Mouse (Mus musculus) MEL (cell line): Measurements from ENCODE around the gene Daam1. TPM values are rescaled to one million over a fixed set of nuclear protein-coding genes. Genes with fewer than 3 reads are reported as not detected.

Experiments
- DNase-seq: peaks from one replicate; pipeline ENCODE4 v3.0.0; 2011; ENCODE audit warnings: low read depth, low spot score
- H3K27ac ChIP-seq: 2 replicates; pipeline ENCODE4 v1.5.1; 2012; ENCODE audit warnings: low read depth, mild to moderate bottlenecking, control low read depth, low read length, moderate library complexity; ENCODE audit not compliant: control insufficient read depth
- H3K27me3 ChIP-seq, 2 experiments: fragments of 150-350 bp in 1 of 2; sonication (generic) in 1 of 2; 2 replicates each; pipeline ENCODE4 v1.6.1; 2012; ENCODE audit warnings: low read length in 2 of 2, mild to moderate bottlenecking in 2 of 2, improper control_type of control experiment in 1 of 2, moderate library complexity in 1 of 2; ENCODE audit not compliant: insufficient read depth in 2 of 2, control insufficient read depth in 1 of 2
- H3K36me3 ChIP-seq, 2 experiments: 2 replicates each; pipeline ENCODE4 v1.6.1; 2012 to 2014; ENCODE audit warnings: low read length in 2 of 2, improper control_type of control experiment in 1 of 2, inconsistent platforms in 1 of 2, mild to moderate bottlenecking in 1 of 2; ENCODE audit not compliant: insufficient read depth in 2 of 2, control insufficient read depth in 1 of 2
- H3K4me1 ChIP-seq, 2 experiments: fragments of 150-350 bp in 1 of 2; sonication (generic) in 1 of 2; 2 replicates each; pipeline ENCODE4 v1.6.1; 2012; ENCODE audit warnings: low read length in 2 of 2, improper control_type of control experiment in 1 of 2, mild to moderate bottlenecking in 1 of 2; ENCODE audit not compliant: insufficient read depth in 2 of 2, control insufficient read depth in 1 of 2
- H3K4me3 ChIP-seq, 2 experiments: fragments of 150-350 bp in 1 of 2; sonication (generic) in 1 of 2; 2 replicates each; pipeline ENCODE4 v1.5.1; 2012; ENCODE audit warnings: low read depth in 2 of 2, low read length in 2 of 2, mild to moderate bottlenecking in 2 of 2, moderate library complexity in 2 of 2, control low read depth in 1 of 2, improper control_type of control experiment in 1 of 2; ENCODE audit not compliant: control insufficient read depth in 1 of 2, insufficient read depth in 1 of 2
- H3K79me2 ChIP-seq: 2 replicates; pipeline ENCODE4 v1.6.1; 2012; ENCODE audit warnings: mild to moderate bottlenecking, low read length, moderate library complexity; ENCODE audit not compliant: control insufficient read depth, poor library complexity, insufficient read depth
- H3K9ac ChIP-seq: 2 replicates; pipeline ENCODE4 v1.6.1; 2012; ENCODE audit warnings: low read depth, mild to moderate bottlenecking, control low read depth, low read length, moderate library complexity; ENCODE audit not compliant: control insufficient read depth, poor library complexity, severe bottlenecking
- H3K9me3 ChIP-seq: fragments of 150-350 bp; sonication (generic); replicated peaks from 2 replicates; pipeline ENCODE4 v1.6.1; 2012; ENCODE audit warnings: mild to moderate bottlenecking, low read length, improper control_type of control experiment, moderate library complexity; ENCODE audit not compliant: insufficient read depth
- CHD1 ChIP-seq: IDR thresholded peaks from 2 replicates; pipeline ENCODE4 v1.6.1; 2012; ENCODE audit warnings: low read depth, mild to moderate bottlenecking, inconsistent platforms, low read length, improper control_type of control experiment
- CHD2 ChIP-seq: IDR thresholded peaks from 2 replicates; pipeline ENCODE4 v1.6.1; 2011; ENCODE audit warnings: low read length, improper control_type of control experiment
- CTCF ChIP-seq, 3 experiments: IDR thresholded peaks in 2 of 3; conservative IDR thresholded peaks in 1 of 3; 2 replicates each; pipeline ENCODE4 v1.5.1; 2011 to 2012; ENCODE audit warnings: low read length in 3 of 3, low read depth in 2 of 3, mild to moderate bottlenecking in 2 of 3, improper control_type of control experiment in 1 of 3, inconsistent platforms in 1 of 3, mixed read lengths in 1 of 3, moderate library complexity in 1 of 3; ENCODE audit not compliant: control insufficient read depth in 1 of 3, insufficient read depth in 1 of 3, poor library complexity in 1 of 3, severe bottlenecking in 1 of 3
- ELF1 ChIP-seq: IDR thresholded peaks from 2 replicates; pipeline ENCODE4 v1.6.1; 2014; ENCODE audit warnings: low read depth, mild to moderate bottlenecking, inconsistent platforms, low read length, improper control_type of control experiment, moderate library complexity
- ETS1 ChIP-seq: IDR thresholded peaks from 2 replicates; pipeline ENCODE4 v1.6.1; 2012; ENCODE audit warnings: low read depth, mild to moderate bottlenecking, inconsistent platforms, low read length, improper control_type of control experiment, moderate library complexity
- HCFC1 ChIP-seq: IDR thresholded peaks from 2 replicates; pipeline ENCODE4 v1.6.1; 2012; ENCODE audit warnings: low read depth, mild to moderate bottlenecking, inconsistent platforms, low read length, improper control_type of control experiment, moderate library complexity
- MAFK ChIP-seq: IDR thresholded peaks from 2 replicates; pipeline ENCODE4 v1.6.1; 2011; ENCODE audit warnings: low read depth, mild to moderate bottlenecking, low read length, improper control_type of control experiment, borderline replicate concordance
- MAX ChIP-seq: IDR thresholded peaks from 2 replicates; pipeline ENCODE4 v1.6.1; 2011; ENCODE audit warnings: low read length, improper control_type of control experiment
- MXI1 ChIP-seq: IDR thresholded peaks from 2 replicates; pipeline ENCODE4 v1.6.1; 2011; ENCODE audit warnings: mild to moderate bottlenecking, low read depth, low read length, improper control_type of control experiment
- MYC ChIP-seq: IDR thresholded peaks from 2 replicates; pipeline ENCODE4 v1.6.1; 2011; ENCODE audit warnings: low read depth, mild to moderate bottlenecking, low read length, improper control_type of control experiment, moderate library complexity
- NELFE ChIP-seq: IDR thresholded peaks from 2 replicates; pipeline ENCODE4 v1.6.1; 2011; ENCODE audit warnings: low read depth, low read length, improper control_type of control experiment
- NRF1 ChIP-seq: IDR thresholded peaks from 2 replicates; pipeline ENCODE4 v1.6.1; 2014; ENCODE audit warnings: low read depth, mild to moderate bottlenecking, inconsistent platforms, low read length, improper control_type of control experiment, moderate library complexity; ENCODE audit not compliant: poor library complexity, insufficient read depth, severe bottlenecking
- POLR2A ChIP-seq, 2 experiments: IDR thresholded peaks; 2 replicates each; pipeline ENCODE4 v1.6.1; 2011 to 2012; ENCODE audit warnings: low read length in 2 of 2, mild to moderate bottlenecking in 2 of 2, control low read depth in 1 of 2, improper control_type of control experiment in 1 of 2, low read depth in 1 of 2, moderate library complexity in 1 of 2; ENCODE audit not compliant: control insufficient read depth in 1 of 2, insufficient read depth in 1 of 2, poor library complexity in 1 of 2
- POLR2AphosphoS2 ChIP-seq: IDR thresholded peaks from 2 replicates; pipeline ENCODE4 v1.6.1; 2011; ENCODE audit warnings: low read length, improper control_type of control experiment
- POLR2AphosphoS5 ChIP-seq: IDR thresholded peaks from 2 replicates; pipeline ENCODE4 v1.6.1; 2012; ENCODE audit warnings: low read depth, borderline replicate concordance, mild to moderate bottlenecking, inconsistent platforms, low read length, moderate library complexity, mixed read lengths
- SIN3A ChIP-seq: IDR thresholded peaks from 2 replicates; pipeline ENCODE4 v1.6.1; 2012; ENCODE audit warnings: low read length, improper control_type of control experiment, inconsistent platforms
- SMC3 ChIP-seq: IDR thresholded peaks from 2 replicates; pipeline ENCODE4 v1.6.1; 2011; ENCODE audit warnings: low read depth, low read length, improper control_type of control experiment
- TAL1 ChIP-seq: IDR thresholded peaks from 2 replicates; pipeline ENCODE4 v1.6.1; 2012; ENCODE audit warnings: mild to moderate bottlenecking, inconsistent platforms, low read length, moderate library complexity, mixed read lengths
- TCF12 ChIP-seq: IDR thresholded peaks from 2 replicates; pipeline ENCODE4 v1.6.1; 2014; ENCODE audit warnings: low read depth, mild to moderate bottlenecking, inconsistent platforms, low read length, improper control_type of control experiment, moderate library complexity
- USF2 ChIP-seq, 2 experiments: IDR thresholded peaks; 2 replicates each; pipeline ENCODE4 v1.6.1; 2011 to 2012; ENCODE audit warnings: improper control_type of control experiment in 2 of 2, low read length in 2 of 2, borderline replicate concordance in 1 of 2, inconsistent platforms in 1 of 2, low read depth in 1 of 2, mild to moderate bottlenecking in 1 of 2; ENCODE audit not compliant: insufficient read depth in 1 of 2
- ZC3H11A ChIP-seq: IDR thresholded peaks from 2 replicates; pipeline ENCODE4 v1.6.1; 2012; ENCODE audit warnings: low read depth, mild to moderate bottlenecking, inconsistent platforms, low read length, improper control_type of control experiment
- ZNF384 ChIP-seq: IDR thresholded peaks from 2 replicates; pipeline ENCODE4 v1.6.1; 2012; ENCODE audit warnings: low read depth, mild to moderate bottlenecking, inconsistent platforms, low read length, improper control_type of control experiment
- polyA plus RNA-seq, 2 experiments: library from polyadenylated mRNA; stranded (reverse) in 1 of 2; unstranded in 1 of 2; fragments of >175 nt in 1 of 2; fragments of >200 nt in 1 of 2; gene quantifications; 2 replicates each; pipeline versions ENCODE4 v1.2.1 to v1.2.4; 2012; ENCODE audit warnings: low replicate concordance in 2 of 2, low read depth in 1 of 2; ENCODE audit not compliant: insufficient read length in 2 of 2, insufficient read depth in 1 of 2, missing spikeins in 1 of 2
- total RNA-seq: library from RNA; depleted of rRNA; stranded (reverse); fragments of 300-350 nt; gene quantifications from 2 replicates; pipeline ENCODE4 v1.2.3, GENCODE M21; 2012

The Daam1 gene
- total and polyA plus RNA-seq, 3 experiments = 9.2 to 12.0 TPM; not detected in 1

GRCm38 (mm10) chr12:71950095-71950877, 119.4 kb downstream of the Daam1 start:
- Histone ChIP-seq H3K9ac (no peak overlapping the region), H3K4me1 (no peaks in the 10 kb centered on the region), H3K79me2 (no peaks in the 10 kb centered on the region), H3K4me3 (no peak overlapping the region), H3K27me3 (no peaks in the 10 kb centered on the region), H3K9me3 (no peaks in the 10 kb centered on the region), H3K36me3 (no peaks in the 10 kb centered on the region; a peak in 1 of 4 replicates), H3K27ac (no peak overlapping the region)
- TF ChIP-seq POLR2AphosphoS2 (no peak), MYC (no peak), TAL1 (no peak), NELFE (no peak), SMC3 (no peak), MXI1 (no peak), ETS1 (no peak), HCFC1 (no peak), POLR2A (IDR thresholded peaks at IDR 0.05; ENCODE audit: control insufficient read depth in 1 of 2, insufficient read depth in 1 of 2, low read depth in 1 of 2, low read length in 2 of 2, poor library complexity in 1 of 2) (no peak)
- DNase-seq = no peak

- H3K4me3 ChIP-seq = no peak overlapping the region
- H3K27ac ChIP-seq = no peak overlapping the region
- H3K9ac ChIP-seq = no peak overlapping the region
- TF ChIP-seq CTCF (IDR thresholded peaks at IDR 0.05 in 2 of 3, conservative IDR thresholded peaks at IDR 0.05 in 1 of 3; ENCODE audit: control insufficient read depth in 1 of 3, insufficient read depth in 1 of 3, low read depth in 2 of 3, low read length in 3 of 3, poor library complexity in 1 of 3, severe bottlenecking in 1 of 3) = no peak
- TF ChIP-seq TCF12 = no peak
- TF ChIP-seq POLR2A (IDR thresholded peaks at IDR 0.05; ENCODE audit: control insufficient read depth in 1 of 2, insufficient read depth in 1 of 2, low read depth in 1 of 2, low read length in 2 of 2, poor library complexity in 1 of 2) = no peak
- TF ChIP-seq ELF1 = no peak
- TF ChIP-seq SMC3 = no peak
- TF ChIP-seq USF2 (IDR thresholded peaks at IDR 0.05; ENCODE audit: borderline replicate concordance in 1 of 2, insufficient read depth in 1 of 2, low read depth in 1 of 2, low read length in 2 of 2) = no peak
- TF ChIP-seq NRF1 = no peak
- TF ChIP-seq ZNF384 = no peak
- TF ChIP-seq POLR2AphosphoS5 = no peak
- no peak for TF ChIP-seq CHD2
- no peak for TF ChIP-seq MAFK
- TF ChIP-seq ZC3H11A = no peak
- no peak for TF ChIP-seq SIN3A
- no peak for TF ChIP-seq CHD1
- TF ChIP-seq MAX = no peak
- no peaks in the 10 kb centered on the region for H3K9me3 ChIP-seq
- H3K79me2 ChIP-seq = no peaks in the 10 kb centered on the region
- H3K36me3 ChIP-seq = peaks cover 0 to 8% of the 10 kb centered on the region in 2 experiments; a peak in 2 of 4 replicates
- DNase-seq = no peak
- H3K27me3 ChIP-seq = no peaks in the 10 kb centered on the region
- H3K4me1 ChIP-seq = no peaks in the 10 kb centered on the region
Observed at GRCm38 (mm10) chr12:71954180-71954935, 123.5 kb downstream of the Daam1 start.
